Mouse (Mus musculus) induced T-regulatory cell, adult 2 months (primary cell): ENCODE measurements around the gene Lsm7.
A peak's percentile ranks its signal among the peaks of the same experiment; 100 is the strongest.

Experiments used
- DNase-seq: peaks from one replicate; pipeline ENCODE4 v3.0.0-alpha.2; 2012; ENCODE audit warnings: low read depth

The Lsm7 gene

DNA sequence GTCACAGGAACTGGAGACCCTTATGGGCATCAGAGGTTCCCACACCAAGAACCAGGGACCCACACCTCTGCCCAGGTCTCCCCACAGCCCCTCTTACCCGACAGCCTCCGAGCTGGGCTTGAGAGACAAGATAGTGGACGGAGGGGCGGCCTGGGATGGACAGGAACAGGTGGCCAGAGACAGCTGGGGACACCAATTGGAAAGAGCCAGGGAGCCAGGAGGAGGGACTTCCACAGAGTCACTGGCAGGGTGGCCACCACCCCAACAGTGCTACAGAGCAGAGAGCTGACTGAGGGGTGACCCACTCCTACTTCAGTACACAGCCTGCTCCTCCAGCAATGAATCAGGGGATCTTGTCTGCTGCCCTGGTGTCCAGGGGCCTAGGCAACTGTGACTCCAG lies 41.6 kb downstream of the Lsm7 start, which contains the start of gene Jsrp1:
Gene Jsrp1, minus strand, starts transcription at position 133 of the 400 bp plus-strand sequence.
- no peak for DNase-seq

GRCm38 (mm10) chr10:80812391-80813041 lies 42.5 kb downstream of the Lsm7 start:
- no peak for DNase-seq

- DNase-seq = no peak
These were observed 44.9 kb downstream of the Lsm7 start for GRCm38 (mm10) chr10:80810084-80810483.

DNA sequence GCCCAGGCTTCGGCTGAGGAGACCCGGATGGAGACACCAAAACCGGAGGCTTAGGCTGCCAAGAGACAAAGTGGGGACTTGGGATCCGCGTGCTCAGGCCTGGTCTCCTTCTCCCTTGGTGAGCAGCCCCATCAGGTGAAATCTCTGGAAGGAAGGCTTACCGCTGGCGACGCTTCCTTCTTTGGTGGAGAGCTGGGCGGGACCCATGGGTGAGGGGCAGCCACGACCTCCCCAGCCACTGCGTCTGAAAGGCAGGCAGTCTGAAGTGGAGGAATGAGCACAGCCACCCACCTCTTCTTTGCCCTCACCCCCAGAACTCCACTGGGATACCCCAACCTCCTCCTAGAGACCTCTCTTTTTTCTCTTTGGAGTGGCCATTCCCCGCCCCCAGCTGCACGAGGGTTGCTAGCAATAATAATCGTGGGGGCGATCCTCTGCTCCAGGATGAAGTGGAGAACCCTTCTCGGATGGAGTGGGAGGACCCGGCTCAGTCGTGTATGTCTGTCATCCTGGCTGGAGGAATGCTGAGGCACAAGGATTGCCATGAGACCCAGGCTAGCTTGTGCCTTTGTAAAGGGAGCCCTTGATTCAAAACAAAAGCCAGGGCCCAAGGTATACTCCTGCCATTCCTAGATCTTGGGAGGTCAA lies 45.9 kb downstream of the Lsm7 start:
- no peak for DNase-seq

GRCm38 (mm10) chr10:80808099-80808984 lies 46.7 kb downstream of the Lsm7 start:
- DNase-seq = no peak

- peak; percentile 70 for DNase-seq
These were observed 47.9 kb downstream of the Lsm7 start for GRCm38 (mm10) chr10:80807057-80807627.

DNA sequence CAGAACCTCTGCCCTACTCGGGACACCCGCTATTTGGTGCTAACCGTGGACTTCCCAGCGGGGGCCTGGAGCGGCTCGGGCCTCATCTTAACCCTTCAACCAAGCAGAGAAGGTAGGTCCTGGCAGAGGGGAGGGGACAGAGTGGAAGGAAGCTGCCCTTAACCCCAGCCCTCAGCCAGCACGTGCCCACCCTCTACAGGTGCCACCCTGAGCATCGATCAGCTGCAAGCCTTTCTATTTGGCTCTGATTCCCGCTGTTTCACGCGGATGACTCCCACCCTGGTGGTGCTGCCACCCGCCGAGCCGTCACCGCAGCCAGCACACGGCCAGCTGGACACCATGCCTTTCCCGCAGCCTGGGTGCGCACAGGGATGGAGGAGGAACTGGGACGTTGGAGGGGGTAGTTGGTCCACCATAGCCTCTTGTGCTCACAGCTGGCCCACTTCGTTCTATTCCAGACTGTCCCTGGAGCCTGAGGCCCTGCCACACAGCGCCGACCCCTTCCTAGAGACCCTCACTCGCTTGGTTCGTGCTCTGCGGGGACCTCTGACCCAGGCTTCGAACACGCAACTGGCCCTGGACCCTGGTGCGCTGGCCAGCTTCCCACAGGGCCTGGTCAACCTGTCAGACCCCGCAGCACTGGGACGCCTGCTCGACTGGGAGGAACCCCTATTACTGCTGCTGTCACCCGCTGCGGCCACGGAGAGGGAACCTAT lies 48.5 kb downstream of the Lsm7 start:
- no peak for DNase-seq

GRCm38 (mm10) chr10:80805925-80806324 lies 49.1 kb downstream of the Lsm7 start:
- DNase-seq = peak; percentile 79

GRCm38 (mm10) chr10:80805322-80805721 lies 49.7 kb downstream of the Lsm7 start:
- no peak for DNase-seq

GRCm38 (mm10) chr10:80804916-80805315 lies 50.1 kb downstream of the Lsm7 start, which contains the start of gene Amh:
Gene Amh, plus strand, starts transcription at chr10:80805243.
- DNase-seq = no peak

GRCm38 (mm10) chr10:80804340-80804739 lies 50.7 kb downstream of the Lsm7 start:
- DNase-seq = no peak

GRCm38 (mm10) chr10:80802996-80803395 lies 52.0 kb downstream of the Lsm7 start:
- no peak for DNase-seq
